8 mouse cellular contexts compared by ENCODE assay signal in the genomic region with DNA sequence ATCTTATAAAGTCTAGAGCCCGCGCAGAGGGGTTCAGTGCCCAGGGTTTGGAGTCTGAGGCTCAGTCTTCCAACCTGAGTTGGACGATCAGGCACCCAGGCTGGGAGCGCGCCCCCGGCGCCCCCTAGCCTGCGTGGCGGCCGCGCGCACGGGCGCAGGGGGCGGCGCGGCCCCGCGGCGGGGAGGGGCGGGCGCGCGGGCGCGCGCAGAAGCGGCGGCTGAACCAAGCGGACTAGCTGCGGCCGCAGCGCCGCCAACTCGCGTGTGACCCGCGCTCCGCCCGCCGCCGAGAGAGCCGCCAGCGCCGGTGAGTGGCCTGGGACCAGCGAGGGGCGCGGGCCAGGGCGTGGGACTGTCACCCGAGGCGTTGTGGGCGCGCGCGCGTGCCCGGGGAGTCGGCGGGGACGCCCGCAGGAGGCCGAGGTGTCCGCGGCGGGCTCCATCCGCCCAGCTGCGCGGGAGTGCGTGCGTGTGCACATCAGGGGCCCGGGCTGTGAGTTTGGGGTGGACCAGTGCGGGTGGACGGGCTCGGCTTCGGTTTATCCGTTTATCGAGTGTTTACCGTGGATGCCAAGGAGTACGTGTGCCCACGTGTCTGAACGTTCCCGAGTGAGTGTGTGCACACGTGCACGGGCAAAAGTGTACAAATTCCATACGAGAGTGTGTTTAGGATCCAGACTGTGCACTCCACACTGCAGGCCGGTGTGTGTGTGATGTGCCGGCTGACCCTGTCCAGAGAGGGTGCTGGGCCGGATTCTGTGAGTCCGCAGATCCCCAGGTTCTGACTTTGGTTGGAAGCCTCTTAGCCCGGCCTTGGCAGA. TPM values are rescaled to one million over a fixed set of nuclear protein-coding genes. Genes with fewer than 3 reads are reported as not detected.
DNase-seq lines count a peak whose midpoint lies in the region.

TSS of gene Nek6 (plus strand) at position 157 of the 821 bp plus-strand sequence.

- no peaks in the 10 kb centered on the region for H3K36me3 ChIP-seq in hindbrain, embryonic 10.5 days

- H3K27me3 ChIP-seq in hindbrain, embryonic 10.5 days (ENCODE audit: insufficient read depth, poor library complexity, severe bottlenecking) = no peaks in the 10 kb centered on the region

- peak within 1 kb of the TSS; percentile 85 for H3K4me3 ChIP-seq in hindbrain, embryonic 10.5 days

- WGBS in hindbrain, embryonic 10.5 days = under 1% methylated on average over 90 of the region's 90 CpGs

- H3K4me1 ChIP-seq in hindbrain, embryonic 10.5 days (replicated peaks) = peaks cover 53% of the 10 kb centered on the region

- no peaks in the 10 kb centered on the region for H3K9me3 ChIP-seq in hindbrain, embryonic 10.5 days

- peak within 1 kb of the TSS; percentile 98 for H3K27ac ChIP-seq in hindbrain, embryonic 10.5 days

- DNase-seq in MN1 (ENCODE audit: low spot score) = peak; percentile 63
- peak; percentile 62 for DNase-seq in cerebellum, adult 11 months
- peak; percentile 51 for DNase-seq in forelimb bud, embryonic 11.5 days (ENCODE audit: low read depth, low spot score)
- peak; percentile 73 for DNase-seq in hindbrain, embryonic 10.5 days (ENCODE audit: low spot score)
- peak; percentile 46 to 72 for DNase-seq in layer of hippocampus, postnatal 25 days (ENCODE audit: extremely low spot score in 1 of 2, low spot score in 1 of 2)
- peak; percentile 47 for DNase-seq in lung, postnatal 25 days (ENCODE audit: low spot score)
- DNase-seq in right cerebral cortex, adult 18-20 months = peak; percentile 57
- DNase-seq in yolk sac, embryonic 10.5 days (ENCODE audit: low spot score) = peak; percentile 75

RNA-seq across cellular contexts. Expression of gene Nek6, which starts in this region (rescaled TPM):
- 68.8 and 77.5 TPM in 2 replicates for polyA plus RNA-seq in hindbrain, embryonic 10.5 days (2016; fragmentation: Nextera tagmentation; extraction: Ambion mirVana)
- total RNA-seq in layer of hippocampus, postnatal 25 days (2021) = 10 to 100 TPM; 46.1 to 47.0 TPM

Comparison
In these comparisons a context has a peak if more than half of its experiments do, and no peak if none do; other contexts are left out.
1. Peak in every context shown above with its lines: DNase-seq, H3K4me3 ChIP-seq and H3K27ac ChIP-seq.